Mouse (Mus musculus): ENCODE measurements around the gene Gmcl1.
A peak's percentile ranks its signal among the peaks of the same experiment; 100 is the strongest.

Gmcl1 gene

DNA sequence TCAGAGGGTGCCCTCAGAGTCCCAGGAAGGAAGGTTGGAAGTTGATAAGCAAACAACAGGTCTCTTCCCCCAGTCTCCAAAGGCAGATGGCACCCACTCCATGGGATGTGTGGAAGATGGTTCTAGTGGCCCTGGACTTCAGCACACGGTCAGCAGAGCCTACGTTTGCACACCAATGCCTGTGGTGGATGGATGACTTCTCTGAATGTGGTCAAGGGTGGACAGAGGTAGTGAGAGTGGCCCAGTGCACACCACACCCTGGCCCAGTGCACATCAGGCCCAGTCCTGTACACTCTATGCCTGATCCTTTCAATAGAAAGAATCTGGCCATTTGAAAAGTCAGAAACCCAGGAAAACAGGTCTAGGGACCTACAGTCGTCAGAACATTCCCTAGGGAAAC, 74.7 kb downstream of the Gmcl1 start:
- no peak for DNase-seq

DNA sequence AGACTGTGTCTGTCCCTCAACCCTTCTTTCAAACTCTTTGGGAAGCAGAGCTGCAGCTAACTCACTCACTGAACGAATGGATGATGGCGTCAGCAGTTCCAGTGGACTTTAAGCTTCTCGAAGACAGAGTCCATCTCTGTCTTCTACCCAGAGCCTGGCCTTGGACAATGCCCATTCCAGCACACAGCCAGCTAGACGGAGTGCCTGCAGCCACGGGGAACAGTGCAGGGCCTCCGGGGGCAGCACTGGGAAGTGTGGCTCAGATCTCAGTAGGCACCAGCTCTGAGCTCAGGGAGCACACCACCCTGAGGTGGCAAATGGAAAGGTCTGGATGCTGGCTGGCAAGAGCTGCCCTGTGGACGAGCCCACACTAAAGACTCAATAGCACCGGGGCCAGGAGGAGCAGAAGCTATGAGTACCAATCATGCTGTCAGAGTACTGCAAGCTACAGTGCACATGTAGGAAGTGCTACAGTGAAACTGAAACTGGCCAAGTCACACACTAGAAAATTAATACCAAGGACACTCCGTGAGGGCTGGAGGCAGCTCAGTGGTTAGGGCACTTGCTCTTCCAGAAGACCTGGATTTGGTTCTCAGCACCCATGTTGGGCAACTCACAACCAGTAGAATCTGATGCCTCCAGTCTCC, 78.8 kb downstream of the Gmcl1 start:
- no peak for DNase-seq

DNA sequence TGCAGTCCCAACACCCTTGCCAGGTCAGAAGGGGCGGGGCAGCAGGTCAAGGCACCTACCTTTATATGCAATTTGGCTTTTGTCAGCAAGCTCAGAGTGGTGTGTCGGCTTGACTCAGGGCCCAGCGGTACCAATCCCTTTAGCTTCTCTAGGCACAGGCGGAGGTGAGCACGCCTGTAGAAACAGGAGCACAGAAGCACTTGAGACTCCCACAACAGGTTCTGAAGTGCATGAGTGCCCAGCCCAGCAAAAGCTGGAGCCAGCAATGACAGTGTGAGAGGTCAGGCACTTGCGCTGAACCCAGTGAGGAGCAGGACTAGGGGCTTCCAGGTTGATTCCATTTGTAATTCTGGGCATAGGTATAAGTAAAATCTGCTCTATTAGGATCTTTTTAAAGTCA, 80.2 kb downstream of the Gmcl1 start:
- DNase-seq = peak; percentile 79

DNA sequence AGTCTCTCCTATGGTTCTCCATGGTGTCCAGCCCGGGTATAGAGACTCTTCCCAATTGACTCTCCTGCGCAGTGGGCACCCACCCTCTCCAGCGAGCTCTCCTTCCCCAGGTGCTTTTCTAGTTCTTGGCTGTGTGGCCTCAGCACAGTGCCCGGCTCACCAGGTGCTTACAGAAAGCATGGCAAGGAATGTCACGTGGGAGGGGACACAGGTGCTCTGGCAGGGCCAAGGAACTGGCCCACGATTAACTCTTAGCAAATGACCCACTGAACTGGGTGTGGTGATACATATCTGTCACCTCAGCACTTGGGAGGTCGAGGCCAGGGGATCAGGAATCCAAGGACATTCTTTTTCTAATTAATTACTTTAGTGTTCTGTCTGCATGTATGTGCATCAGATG, 87.0 kb downstream of the Gmcl1 start:
- no peak for DNase-seq

DNA sequence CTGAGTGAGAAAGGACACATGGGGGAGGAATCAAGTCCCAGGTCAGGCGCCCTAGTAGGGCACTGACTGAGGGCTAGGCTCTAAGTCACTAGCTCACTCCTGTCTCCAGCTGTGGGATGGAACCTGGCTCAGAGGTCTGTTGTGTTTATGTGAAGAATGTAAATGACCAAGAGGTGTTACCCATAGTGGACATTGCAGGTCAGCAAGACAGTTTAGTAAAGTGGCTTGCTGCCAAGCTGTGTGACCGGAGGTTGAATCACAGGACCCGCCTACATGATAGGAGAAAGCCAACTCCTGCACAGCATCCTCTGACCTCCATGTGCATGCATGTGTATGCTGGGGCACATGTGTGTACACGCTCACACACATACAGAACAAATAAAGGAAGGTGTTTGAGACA, 87.6 kb downstream of the Gmcl1 start:
- DNase-seq = no peak

DNA sequence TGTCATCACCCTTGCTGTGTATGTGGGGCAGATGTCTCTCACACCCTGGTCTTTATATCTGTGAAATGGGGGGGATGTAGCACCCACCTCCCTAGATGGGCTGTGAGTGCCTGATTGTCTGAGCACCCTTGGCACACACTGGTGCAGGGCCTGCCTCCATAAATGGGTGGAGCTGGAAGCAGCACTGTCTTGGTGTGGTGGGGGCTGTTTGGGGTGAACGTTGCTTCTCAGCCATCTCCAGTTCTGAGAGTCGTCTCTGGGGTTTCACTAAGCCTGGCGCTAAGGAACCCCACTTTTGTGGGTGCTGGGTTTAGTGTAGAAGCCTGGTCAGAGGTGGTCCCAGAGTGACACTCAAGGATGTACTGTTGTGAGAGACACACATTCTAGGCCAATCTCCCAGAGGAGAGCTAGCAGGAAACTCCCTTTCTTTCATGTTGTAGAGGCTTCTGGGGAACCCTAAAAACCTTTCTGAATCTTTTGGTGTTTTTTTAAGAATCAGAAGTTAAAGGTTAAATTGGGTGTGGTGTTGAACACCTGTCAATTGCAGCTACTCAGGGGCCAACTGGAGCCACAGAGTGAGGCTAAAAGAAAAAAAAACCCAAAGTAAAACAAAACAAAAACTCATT, 88.3 kb downstream of the Gmcl1 start:
- DNase-seq = no peak

Data from lung, postnatal 36 days (tissue).